Mouse (Mus musculus) midbrain, embryonic 15.5 days (tissue): ENCODE results near the gene Fut4. TPM values are rescaled to one million over a fixed set of nuclear protein-coding genes. Genes with fewer than 3 reads are reported as not detected.

Source experiments
- ATAC-seq: fragments of 200-750 bp; cut with Nextera tagmentation; replicated peaks from 2 replicates; pipeline ENCODE4 v1.8.0; 2017; ENCODE audit warnings: moderate TSS enrichment
- H3K27ac ChIP-seq: fragments of 300-500 bp; sonication (generic); 2 replicates; pipeline ENCODE4 v1.5.1; 2015; ENCODE audit warnings: mild to moderate bottlenecking, inconsistent platforms
- H3K27me3 ChIP-seq: fragments of 300-500 bp; sonication (generic); replicated peaks from 2 replicates; pipeline ENCODE4 v1.6.1; 2015; ENCODE audit warnings: inconsistent platforms
- H3K36me3 ChIP-seq: fragments of 300-500 bp; sonication (generic); replicated peaks from 2 replicates; pipeline ENCODE4 v1.6.1; 2015; ENCODE audit warnings: inconsistent platforms
- H3K4me1 ChIP-seq: fragments of 300-500 bp; sonication (generic); 2 replicates; pipeline ENCODE4 v1.6.1; 2015; ENCODE audit warnings: inconsistent platforms
- H3K4me2 ChIP-seq: fragments of 300-500 bp; sonication (generic); 2 replicates; pipeline ENCODE4 v1.6.1; 2015; ENCODE audit warnings: inconsistent platforms, mild to moderate bottlenecking, moderate library complexity
- H3K4me3 ChIP-seq: fragments of 300-500 bp; sonication (generic); 2 replicates; pipeline ENCODE4 v1.5.1; 2015; ENCODE audit warnings: mild to moderate bottlenecking, inconsistent platforms
- H3K9ac ChIP-seq: fragments of 300-500 bp; sonication (generic); 2 replicates; pipeline ENCODE4 v1.6.1; 2015; ENCODE audit warnings: mild to moderate bottlenecking, inconsistent platforms
- H3K9me3 ChIP-seq: fragments of 300-500 bp; sonication (generic); 2 replicates; pipeline ENCODE4 v1.6.1; 2016; ENCODE audit warnings: inconsistent platforms
- WGBS: fragments of 180-500 bp; shearing (Covaris S2); methylation state at CpG from one replicate; pipeline ENCODE4 v1.1.7; 2015; ENCODE audit warnings: mixed read lengths; 5-methylcytosine and 5-hydroxymethylcytosine counted together
- polyA plus RNA-seq: library from polyadenylated mRNA; unstranded; fragments of >200 nt; fragmentation: Nextera tagmentation; extraction: Ambion mirVana; gene quantifications from 2 replicates; pipeline ENCODE4 v1.2.1, GENCODE M21; 2015

Gene Fut4
- 2.1 and 2.2 TPM in 2 replicates for polyA plus RNA-seq

DNA sequence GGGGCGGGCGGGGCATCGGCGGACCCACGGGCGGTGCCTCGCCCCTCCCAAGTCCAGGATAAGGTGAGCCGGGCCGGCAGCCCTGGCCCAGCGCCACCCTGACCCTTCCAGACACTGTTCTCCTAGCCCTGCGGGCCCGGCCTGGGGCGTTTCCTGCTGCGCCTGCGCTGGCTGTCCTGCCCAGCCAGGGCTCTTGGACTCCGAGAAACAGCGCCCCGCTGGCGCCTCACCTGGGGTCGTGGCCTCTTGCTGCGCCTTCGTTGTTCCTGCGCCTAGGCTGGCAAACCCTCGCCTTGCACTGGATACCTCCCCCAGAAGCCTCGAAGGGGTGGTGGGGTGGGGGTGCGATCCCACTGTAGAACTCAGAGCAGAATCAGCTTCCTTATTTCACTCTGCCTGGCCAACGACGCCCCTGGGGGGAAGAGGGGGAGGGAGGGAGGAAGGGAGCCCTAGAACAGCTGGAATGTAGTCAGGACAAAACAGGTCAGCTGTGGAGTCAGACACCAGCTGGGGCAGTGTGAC lies at the start of gene Fut4:
Gene Fut4 (minus strand): TSS at position 393 of the 522 bp plus-strand sequence.
- peak within 1 kb of the TSS; percentile 89 for H3K4me2 ChIP-seq
- peaks cover 11% of the 10 kb centered on the region for H3K4me1 ChIP-seq
- WGBS: under 1% methylated on average over 28 of the region's 28 CpGs
- H3K27ac ChIP-seq: peak within 1 kb of the TSS; percentile 15; the same call in 1 of the 2 replicates
- no peaks in the 10 kb centered on the region for H3K36me3 ChIP-seq
- H3K4me3 ChIP-seq: peak within 1 kb of the TSS; percentile 43
- ATAC-seq: peak; percentile 90
- H3K27me3 ChIP-seq: peaks cover 8% of the 10 kb centered on the region; the same call in 1 of the 2 replicates
- H3K9me3 ChIP-seq: no peaks in the 10 kb centered on the region
- H3K9ac ChIP-seq: peak within 1 kb of the TSS; percentile 66

DNA sequence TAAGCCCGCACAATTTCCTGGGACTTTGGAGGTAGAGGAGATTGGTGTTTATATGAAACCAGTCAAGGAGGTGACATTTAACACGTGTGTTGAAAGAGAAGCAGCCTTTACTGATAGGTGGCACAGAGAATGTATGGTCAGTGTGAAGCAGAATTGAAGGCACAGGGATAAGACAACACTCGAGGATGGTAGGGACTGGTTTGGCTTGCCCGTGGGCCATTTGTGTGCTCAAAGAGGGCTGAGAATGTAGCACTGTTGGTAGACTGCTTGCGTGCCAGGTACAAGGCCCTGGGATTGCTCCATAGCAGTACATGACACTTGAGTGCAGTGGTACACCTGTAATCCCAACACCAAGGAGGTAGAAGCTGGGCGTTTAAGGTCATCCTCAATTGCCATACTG lies 35.2 kb upstream of the Fut4 start:
- no peak for ATAC-seq
- Histone ChIP-seq H3K27ac (no peak overlapping the region), H3K4me2 (no peak overlapping the region), H3K36me3 (peaks cover 5% of the 10 kb centered on the region; the same call in 1 of the 2 replicates), H3K4me1 (peaks cover 10% of the 10 kb centered on the region), H3K9me3 (no peaks in the 10 kb centered on the region), H3K4me3 (no peak overlapping the region), H3K27me3 (no peaks in the 10 kb centered on the region), H3K9ac (no peak overlapping the region)
- 92% methylated on average over 6 of the region's 6 CpGs for WGBS

DNA sequence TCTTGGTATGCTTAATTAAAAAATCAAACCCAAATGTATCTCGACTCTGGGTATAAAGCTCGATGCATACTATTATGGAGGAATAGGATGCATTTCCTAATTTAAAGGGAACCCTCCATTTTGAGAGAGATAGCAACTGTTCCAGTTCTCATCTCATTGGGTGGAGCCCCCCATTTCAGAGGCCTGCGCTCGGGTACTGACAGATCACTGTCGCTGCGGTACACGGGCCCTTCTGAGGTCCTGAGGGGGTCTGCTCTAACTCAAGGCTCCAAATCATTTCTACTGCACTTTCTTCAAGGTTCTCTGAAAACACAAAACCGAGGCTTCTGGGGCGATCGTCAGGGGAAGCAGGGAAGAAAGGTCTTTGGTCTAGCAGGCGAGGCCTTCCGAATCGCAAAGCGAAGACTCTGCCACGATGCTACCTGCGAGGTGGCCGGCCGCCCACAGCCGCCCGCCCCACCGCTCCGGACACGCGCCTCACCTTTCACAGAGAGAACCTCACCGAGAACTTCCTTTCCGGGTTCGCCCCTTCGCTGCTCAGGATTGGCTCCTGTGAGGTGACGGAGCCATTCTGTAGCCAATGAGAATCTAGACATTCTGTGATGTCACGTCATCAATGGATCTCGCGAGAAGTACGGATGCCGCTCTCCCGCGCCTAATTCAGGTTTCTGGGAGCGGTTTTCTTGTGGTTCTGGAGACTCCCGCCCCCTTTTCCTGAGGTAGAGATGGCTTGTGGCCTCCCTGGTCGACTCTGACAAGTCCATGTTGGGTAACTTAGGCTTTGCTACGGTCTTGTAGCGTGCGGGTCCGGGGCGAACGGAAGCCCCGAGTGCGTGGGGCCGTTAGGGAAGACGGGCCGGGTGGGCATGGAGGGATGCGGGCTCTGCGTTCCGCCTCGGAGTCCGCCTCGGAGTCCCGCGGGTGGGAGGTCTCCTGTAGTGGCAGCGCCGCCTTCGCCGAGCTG lies 32.1 kb upstream of the Fut4 start, which contains the start of the genes Mre11a and Ankrd49:
Gene Mre11a (plus strand): TSS at position 616 of the 964 bp plus-strand sequence.
Gene Ankrd49 (minus strand): TSS at position 818 of the 964 bp plus-strand sequence.
- Histone ChIP-seq H3K36me3 (peaks cover 10% of the 10 kb centered on the region; the same call in 1 of the 2 replicates), H3K9ac (peak within 1 kb of the TSS; percentile 92), H3K4me2 (peak within 1 kb of the TSS; percentile 90), H3K27me3 (no peaks in the 10 kb centered on the region), H3K9me3 (no peaks in the 10 kb centered on the region), H3K4me3 (peak within 1 kb of the TSS; percentile 95), H3K4me1 (peaks cover 10% of the 10 kb centered on the region), H3K27ac (peak within 1 kb of the TSS; percentile 98)
- WGBS: under 1% methylated on average over 62 of the region's 62 CpGs
- peak; percentile 100 for ATAC-seq

DNA sequence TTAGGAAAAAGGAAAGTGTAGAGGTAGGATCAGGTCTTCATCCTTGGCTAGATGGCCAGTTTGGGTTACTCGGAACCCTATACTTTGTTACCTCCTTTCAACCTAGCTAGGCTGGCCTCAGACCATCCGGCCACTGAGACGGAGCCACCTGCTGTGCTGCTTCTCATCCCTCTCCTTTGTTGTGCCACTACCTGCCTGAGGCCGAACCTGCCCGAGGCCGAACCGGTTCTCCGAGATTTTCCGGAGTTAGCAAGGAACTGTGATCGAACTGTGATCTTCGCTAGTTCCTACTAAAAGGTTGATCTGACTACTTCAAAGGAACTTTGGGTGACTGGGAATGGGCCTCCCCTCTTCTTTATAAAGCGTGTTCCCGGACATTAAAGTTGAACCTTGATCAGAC lies 26.1 kb upstream of the Fut4 start:
- Histone ChIP-seq H3K9me3 (no peaks in the 10 kb centered on the region), H3K27ac (no peak overlapping the region), H3K4me2 (no peak overlapping the region), H3K36me3 (peaks cover 10% of the 10 kb centered on the region; the same call in 1 of the 2 replicates), H3K4me1 (no peaks in the 10 kb centered on the region), H3K9ac (no peak overlapping the region), H3K27me3 (no peaks in the 10 kb centered on the region), H3K4me3 (no peak overlapping the region)
- ATAC-seq: no peak
- 42% methylated on average over 13 of the region's 13 CpGs for WGBS

DNA sequence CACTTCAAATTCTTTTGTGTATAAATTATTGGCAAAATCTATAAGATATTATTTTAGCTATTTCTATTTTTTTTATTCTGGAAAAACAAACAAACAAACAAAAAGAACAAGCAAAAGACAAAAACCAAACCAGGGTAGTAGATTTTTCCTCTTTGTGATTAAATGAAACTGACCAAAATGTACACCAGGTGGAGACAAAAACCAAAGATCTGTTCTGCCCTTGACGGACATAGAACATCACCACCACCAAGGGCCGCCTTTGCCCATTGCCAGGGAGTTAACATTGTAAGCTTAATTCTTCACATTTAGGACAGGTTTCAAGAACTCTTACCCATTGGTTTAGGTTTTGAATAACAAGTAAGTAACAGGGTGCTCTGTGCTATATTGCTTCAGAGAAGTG lies 21.6 kb upstream of the Fut4 start:
- H3K27ac ChIP-seq: no peak overlapping the region
- H3K9ac ChIP-seq: no peak overlapping the region
- no peaks in the 10 kb centered on the region for H3K9me3 ChIP-seq
- ATAC-seq: no peak
- H3K27me3 ChIP-seq: no peaks in the 10 kb centered on the region
- peaks cover 4% of the 10 kb centered on the region for H3K4me1 ChIP-seq
- H3K36me3 ChIP-seq: no peaks in the 10 kb centered on the region
- H3K4me2 ChIP-seq: no peak overlapping the region
- 60% methylated on average over 2 of the region's 2 CpGs for WGBS
- no peak overlapping the region for H3K4me3 ChIP-seq

DNA sequence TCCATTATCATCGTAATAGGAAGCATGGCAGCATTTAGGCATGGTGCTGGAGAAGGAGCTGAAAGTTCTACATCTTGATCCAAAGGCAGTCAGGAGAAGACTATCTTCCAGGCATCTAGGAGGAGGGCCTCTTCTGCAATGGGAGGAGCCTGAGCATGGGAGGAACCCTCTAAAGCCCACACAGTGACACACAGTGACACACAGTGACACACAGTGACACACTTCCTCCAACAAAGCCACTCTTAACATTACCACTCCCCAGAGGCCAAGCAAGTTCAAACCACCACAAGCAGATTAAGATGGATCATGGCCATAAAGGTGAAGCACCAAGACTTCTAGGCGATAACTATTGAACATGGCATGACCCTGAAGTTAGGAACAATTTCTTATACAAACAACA lies 19.9 kb upstream of the Fut4 start:
- Histone ChIP-seq H3K27me3 (no peaks in the 10 kb centered on the region), H3K27ac (no peak overlapping the region), H3K9me3 (no peaks in the 10 kb centered on the region), H3K4me1 (peaks cover 4% of the 10 kb centered on the region), H3K4me3 (no peak overlapping the region), H3K36me3 (no peaks in the 10 kb centered on the region), H3K9ac (no peak overlapping the region), H3K4me2 (no peak overlapping the region)
- 83% methylated on average over 2 of the region's 2 CpGs for WGBS
- ATAC-seq: no peak

DNA sequence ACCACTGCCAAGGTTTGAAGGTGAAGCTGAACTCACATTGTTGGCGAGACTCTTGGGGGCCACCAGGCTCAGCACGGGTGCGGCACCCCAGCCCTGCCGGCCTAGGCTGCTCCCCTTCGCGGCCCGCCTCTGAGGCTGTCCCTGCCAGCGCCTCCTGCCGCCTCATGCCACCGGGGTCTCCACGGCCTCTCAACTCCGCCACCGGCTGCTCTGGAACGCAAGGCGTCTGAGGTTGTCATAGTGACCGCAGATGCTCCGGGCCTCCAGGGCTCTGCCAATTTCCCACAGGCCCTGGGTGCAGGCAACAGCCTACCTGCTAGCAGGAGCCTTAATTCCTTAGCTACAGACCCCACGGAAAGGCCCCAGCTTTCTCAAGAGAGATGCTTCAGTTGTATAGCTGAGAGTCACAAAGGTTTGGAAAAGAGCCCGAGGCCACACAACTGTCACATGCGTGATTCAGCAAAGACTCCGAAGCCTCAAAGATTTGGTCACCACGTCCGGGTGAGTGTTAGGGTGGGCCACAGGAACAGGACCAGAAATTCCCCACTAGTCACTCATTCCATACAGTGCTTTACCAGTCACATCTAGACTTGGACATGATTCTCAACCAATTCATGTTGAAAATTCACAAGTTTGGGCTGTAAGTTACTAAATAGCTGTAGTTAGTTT lies 18.7 kb upstream of the Fut4 start, which contains the start of gene 1700012B09Rik:
Gene 1700012B09Rik (minus strand): TSS at position 228 of the 669 bp plus-strand sequence.
- WGBS: 16% methylated on average over 23 of the region's 23 CpGs
- peak; percentile 77 for ATAC-seq

DNA sequence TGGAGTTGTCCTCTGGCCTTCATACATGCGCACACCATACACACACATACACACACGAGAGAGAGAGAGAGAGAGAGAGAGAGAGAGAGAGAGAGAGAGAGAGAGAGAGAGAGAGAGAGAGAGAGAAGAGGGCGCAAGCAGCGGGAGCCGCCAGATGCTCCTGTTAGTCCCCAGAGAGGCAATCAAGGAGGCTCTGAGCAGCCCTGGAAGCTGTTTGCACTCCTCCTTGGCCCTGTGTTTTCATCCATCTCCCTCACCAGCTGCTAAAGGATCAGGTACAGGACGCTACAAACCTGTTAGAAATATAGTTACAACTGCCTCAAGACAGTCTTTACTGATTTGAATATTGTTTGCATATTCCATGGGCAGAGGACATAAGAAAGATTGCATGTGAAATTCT lies 17.6 kb upstream of the Fut4 start:
- no peaks in the 10 kb centered on the region for H3K27me3 ChIP-seq
- peak; percentile 50; the same call in 1 of the 2 replicates for ATAC-seq
- 44% methylated on average over 5 of the region's 6 CpGs for WGBS
- no peaks in the 10 kb centered on the region for H3K9me3 ChIP-seq
- H3K4me2 ChIP-seq: no peak overlapping the region
- H3K9ac ChIP-seq: no peak overlapping the region
- no peak overlapping the region for H3K27ac ChIP-seq
- H3K36me3 ChIP-seq: no peaks in the 10 kb centered on the region
- no peak overlapping the region for H3K4me3 ChIP-seq
- peaks cover 4% of the 10 kb centered on the region for H3K4me1 ChIP-seq

More for the DNA sequence above, 18.7 kb upstream of the Fut4 start, which contains the start of gene 1700012B09Rik:
- Histone ChIP-seq H3K4me1 (peaks cover 4% of the 10 kb centered on the region), H3K27ac (no peak within 1 kb of the TSS), H3K4me3 (no peak within 1 kb of the TSS), H3K27me3 (no peaks in the 10 kb centered on the region), H3K4me2 (peak within 1 kb of the TSS; percentile 28), H3K9me3 (no peaks in the 10 kb centered on the region), H3K9ac (no peak within 1 kb of the TSS), H3K36me3 (no peaks in the 10 kb centered on the region)

DNA sequence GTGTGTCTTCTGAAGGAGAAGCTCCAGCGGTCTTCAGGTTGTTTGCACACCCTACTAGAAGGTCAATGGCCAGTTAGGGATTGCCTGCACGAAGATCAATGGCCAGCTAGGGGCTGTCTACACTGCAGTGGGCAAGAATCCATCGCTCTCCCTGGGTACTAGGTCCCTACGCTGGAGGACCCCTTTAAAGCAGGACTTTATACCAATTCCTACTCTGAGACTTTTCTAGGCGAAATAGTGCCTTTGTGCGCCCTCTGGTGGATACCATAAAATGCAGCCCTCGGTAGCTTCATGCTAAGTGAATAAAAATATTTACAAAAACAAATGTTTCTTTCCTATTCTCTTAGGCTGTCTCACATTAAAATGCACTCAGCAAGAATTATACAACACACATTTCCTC lies 12.6 kb upstream of the Fut4 start:
- H3K9me3 ChIP-seq: no peaks in the 10 kb centered on the region
- WGBS: 23% methylated on average over 7 of the region's 7 CpGs
- H3K36me3 ChIP-seq: no peaks in the 10 kb centered on the region
- no peak overlapping the region for H3K4me3 ChIP-seq
- peak; percentile 71; the same call in 1 of the 2 replicates for ATAC-seq
- H3K27me3 ChIP-seq: no peaks in the 10 kb centered on the region
- no peak overlapping the region for H3K9ac ChIP-seq
- no peak overlapping the region for H3K4me2 ChIP-seq
- H3K4me1 ChIP-seq: no peaks in the 10 kb centered on the region; the same call in 1 of the 2 replicates
- no peak overlapping the region for H3K27ac ChIP-seq

DNA sequence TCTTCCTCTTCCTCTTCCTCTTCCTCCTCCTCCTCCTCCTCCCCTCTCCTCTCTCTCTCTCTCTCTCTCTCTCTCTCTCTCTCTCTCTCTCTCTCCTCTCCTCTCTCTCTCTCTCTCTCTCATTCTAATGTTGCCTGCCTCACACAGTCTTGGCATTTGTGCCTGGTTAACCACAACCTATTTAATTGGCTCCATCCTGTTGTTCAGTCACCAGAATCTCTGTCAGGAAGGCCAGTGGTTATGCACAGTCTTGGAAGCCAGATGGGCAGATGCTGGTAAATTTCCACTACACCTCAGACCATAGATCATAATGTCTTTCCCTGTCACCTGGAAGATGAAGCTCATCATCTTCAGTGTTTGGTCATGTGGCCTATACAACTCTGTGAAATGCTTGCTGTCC lies 7.1 kb upstream of the Fut4 start:
- Histone ChIP-seq H3K9ac (no peak overlapping the region), H3K4me3 (no peak overlapping the region), H3K36me3 (no peaks in the 10 kb centered on the region), H3K27ac (no peak overlapping the region), H3K9me3 (no peaks in the 10 kb centered on the region), H3K4me1 (no peaks in the 10 kb centered on the region), H3K4me2 (no peak overlapping the region), H3K27me3 (no peaks in the 10 kb centered on the region)
- ATAC-seq: no peak

DNA sequence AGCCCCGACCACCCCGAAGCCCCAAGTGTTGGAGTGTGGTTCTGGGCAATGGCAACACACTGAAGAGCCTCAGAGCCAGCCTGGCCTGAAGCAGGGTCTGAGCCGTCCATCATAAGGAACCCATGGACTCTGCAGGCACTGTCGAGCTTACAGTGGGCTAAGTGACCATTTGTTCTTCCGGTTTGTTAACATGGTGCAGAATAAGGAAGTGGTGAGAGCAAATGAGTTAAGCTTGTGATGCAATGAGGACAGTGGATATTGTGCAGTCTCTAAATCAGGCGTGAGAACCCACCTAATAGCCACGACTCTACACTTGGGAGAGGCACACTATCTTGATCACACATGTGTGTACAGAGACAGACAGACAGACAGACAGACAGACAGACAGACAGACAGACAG lies 6.4 kb upstream of the Fut4 start:
- 81% methylated on average over 7 of the region's 7 CpGs for WGBS

DNA sequence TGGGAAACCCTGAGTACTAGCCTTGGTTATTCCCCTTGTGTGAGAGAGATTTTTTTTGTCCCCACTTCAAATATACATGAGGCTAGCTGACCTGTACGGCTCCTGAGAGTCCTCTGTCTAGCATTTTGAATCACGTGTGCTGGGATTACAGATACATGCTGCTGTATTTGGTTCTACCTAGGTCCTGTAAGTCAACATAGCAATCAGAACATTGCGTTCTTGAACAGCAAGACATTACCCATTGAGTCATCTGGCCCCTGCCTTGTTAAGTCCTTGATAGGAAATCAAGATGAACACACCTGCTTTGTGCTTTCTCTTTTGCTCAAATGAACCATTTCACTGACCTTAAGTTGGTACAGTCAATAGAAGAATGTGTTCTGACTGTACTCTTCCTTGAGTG lies 2.3 kb upstream of the Fut4 start:
- 89% methylated on average over 3 of the region's 3 CpGs for WGBS
- Histone ChIP-seq H3K27ac (no peak overlapping the region), H3K4me3 (no peak overlapping the region), H3K27me3 (peaks cover 8% of the 10 kb centered on the region; the same call in 1 of the 2 replicates), H3K4me1 (peaks cover 11% of the 10 kb centered on the region), H3K9ac (no peak overlapping the region), H3K4me2 (no peak overlapping the region), H3K9me3 (no peaks in the 10 kb centered on the region), H3K36me3 (no peaks in the 10 kb centered on the region)
- ATAC-seq: no peak

More for the DNA sequence above, 6.4 kb upstream of the Fut4 start:
- H3K36me3 ChIP-seq: no peaks in the 10 kb centered on the region
- no peak overlapping the region for H3K4me3 ChIP-seq
- no peak overlapping the region for H3K9ac ChIP-seq
- H3K4me1 ChIP-seq: no peaks in the 10 kb centered on the region
- ATAC-seq: no peak
- H3K9me3 ChIP-seq: no peaks in the 10 kb centered on the region
- H3K4me2 ChIP-seq: no peak overlapping the region
- no peaks in the 10 kb centered on the region for H3K27me3 ChIP-seq
- H3K27ac ChIP-seq: no peak overlapping the region
